Mouse (Mus musculus): Measurements from ENCODE around the gene Gsdmc4.
"Not testable (repeated sequence)": the region's sequence is repeated elsewhere in the genome, so short reads cannot be mapped to it uniquely, and the experiment has no call there.

- not testable (repeated sequence) for TF ChIP-seq CTCF, EP300 (IDR thresholded peaks at IDR 0.05; ENCODE audit: low read depth)
Observed at GRCm38 (mm10) chr15:63909896-63910295, 2.2 kb downstream of the Gsdmc4 start.
